Mouse (Mus musculus): ENCODE measurements around the gene Cdh4.

Cdh4 gene

GRCm38 (mm10) chr2:179598886-179599285 lies 156.7 kb downstream of the Cdh4 start:
- ATAC-seq (ENCODE audit: low TSS enrichment), result peak; percentile 93

GRCm38 (mm10) chr2:179599886-179600285 lies 157.7 kb downstream of the Cdh4 start:
- ATAC-seq (ENCODE audit: low TSS enrichment), result no peak

GRCm38 (mm10) chr2:179600347-179600746 lies 158.1 kb downstream of the Cdh4 start:
- ATAC-seq (ENCODE audit: low TSS enrichment), result no peak

GRCm38 (mm10) chr2:179601167-179601566 lies 158.9 kb downstream of the Cdh4 start:
- ATAC-seq (ENCODE audit: low TSS enrichment), result no peak

GRCm38 (mm10) chr2:179604746-179605145 lies 162.5 kb downstream of the Cdh4 start:
- ATAC-seq (ENCODE audit: low TSS enrichment), result no peak

- ATAC-seq (ENCODE audit: low TSS enrichment), result peak; percentile 34; the same call in 1 of the 2 replicates
These were observed 163.0 kb downstream of the Cdh4 start for GRCm38 (mm10) chr2:179605255-179605654.

GRCm38 (mm10) chr2:179606341-179606740 lies 164.1 kb downstream of the Cdh4 start:
- no peak for ATAC-seq (ENCODE audit: low TSS enrichment)

GRCm38 (mm10) chr2:179615906-179616305 lies 173.7 kb downstream of the Cdh4 start:
- no peak for ATAC-seq (ENCODE audit: low TSS enrichment)

- no peak for ATAC-seq (ENCODE audit: low TSS enrichment)
These were observed 181.6 kb downstream of the Cdh4 start for GRCm38 (mm10) chr2:179623643-179624473.

GRCm38 (mm10) chr2:179627563-179627962 lies 185.3 kb downstream of the Cdh4 start:
- ATAC-seq (ENCODE audit: low TSS enrichment), result no peak

GRCm38 (mm10) chr2:179630720-179631119 lies 188.5 kb downstream of the Cdh4 start:
- ATAC-seq (ENCODE audit: low TSS enrichment), result no peak

GRCm38 (mm10) chr2:179640576-179641301 lies 198.5 kb downstream of the Cdh4 start:
- ATAC-seq (ENCODE audit: low TSS enrichment), result no peak

GRCm38 (mm10) chr2:179648573-179649263 lies 206.5 kb downstream of the Cdh4 start:
- ATAC-seq (ENCODE audit: low TSS enrichment), result peak; percentile 84

GRCm38 (mm10) chr2:179649370-179649769 lies 207.1 kb downstream of the Cdh4 start:
- no peak for ATAC-seq (ENCODE audit: low TSS enrichment)

- no peak for ATAC-seq (ENCODE audit: low TSS enrichment)
These were observed 207.9 kb downstream of the Cdh4 start for GRCm38 (mm10) chr2:179650168-179650567.

GRCm38 (mm10) chr2:179655506-179655905 lies 213.3 kb downstream of the Cdh4 start:
- ATAC-seq (ENCODE audit: low TSS enrichment), result no peak

GRCm38 (mm10) chr2:179659254-179659653 lies 217.0 kb downstream of the Cdh4 start:
- no peak for ATAC-seq (ENCODE audit: low TSS enrichment)

- no peak for ATAC-seq (ENCODE audit: low TSS enrichment)
These were observed 219.9 kb downstream of the Cdh4 start for GRCm38 (mm10) chr2:179661998-179662714.

- no peak for ATAC-seq (ENCODE audit: low TSS enrichment)
These were observed 220.5 kb downstream of the Cdh4 start for GRCm38 (mm10) chr2:179662739-179663138.

- no peak for ATAC-seq (ENCODE audit: low TSS enrichment)
These were observed 221.4 kb downstream of the Cdh4 start for GRCm38 (mm10) chr2:179663652-179664051.

GRCm38 (mm10) chr2:179664171-179664608 lies 222.0 kb downstream of the Cdh4 start:
- ATAC-seq (ENCODE audit: low TSS enrichment), result no peak

- no peak for ATAC-seq (ENCODE audit: low TSS enrichment)
These were observed 228.5 kb downstream of the Cdh4 start for GRCm38 (mm10) chr2:179670689-179671088.
